Mouse (Mus musculus) megakaryocyte, embryonic 14.5 days (primary cell): Measurements from ENCODE around the gene Mrm2.

Source experiments
- FLI1 ChIP-seq: IDR thresholded peaks from 2 replicates; pipeline ENCODE4 v1.6.1; 2012; ENCODE audit warnings: low read length, inconsistent platforms, mixed read lengths
- GATA1 ChIP-seq: IDR thresholded peaks from 3 replicates; pipeline ENCODE4 v1.6.1; 2012; ENCODE audit warnings: mixed read lengths, low read length, inconsistent platforms, borderline replicate concordance

GRCm38 (mm10) chr5:140298291-140298690 lies 33.4 kb downstream of the Mrm2 start:
- TF ChIP-seq GATA1 = no peak
- TF ChIP-seq FLI1 = no peak
